Mouse (Mus musculus): ENCODE data around the gene Zfp788. TPM values are rescaled to one million over a fixed set of nuclear protein-coding genes. Genes with fewer than 3 reads are reported as not detected.
"Not testable (repeated sequence)": the region's sequence is repeated elsewhere in the genome, so short reads cannot be mapped to it uniquely, and the experiment has no call there.

Gene Zfp788
- 16.4 and 16.6 TPM in 2 replicates for total RNA-seq (2017)

DNA sequence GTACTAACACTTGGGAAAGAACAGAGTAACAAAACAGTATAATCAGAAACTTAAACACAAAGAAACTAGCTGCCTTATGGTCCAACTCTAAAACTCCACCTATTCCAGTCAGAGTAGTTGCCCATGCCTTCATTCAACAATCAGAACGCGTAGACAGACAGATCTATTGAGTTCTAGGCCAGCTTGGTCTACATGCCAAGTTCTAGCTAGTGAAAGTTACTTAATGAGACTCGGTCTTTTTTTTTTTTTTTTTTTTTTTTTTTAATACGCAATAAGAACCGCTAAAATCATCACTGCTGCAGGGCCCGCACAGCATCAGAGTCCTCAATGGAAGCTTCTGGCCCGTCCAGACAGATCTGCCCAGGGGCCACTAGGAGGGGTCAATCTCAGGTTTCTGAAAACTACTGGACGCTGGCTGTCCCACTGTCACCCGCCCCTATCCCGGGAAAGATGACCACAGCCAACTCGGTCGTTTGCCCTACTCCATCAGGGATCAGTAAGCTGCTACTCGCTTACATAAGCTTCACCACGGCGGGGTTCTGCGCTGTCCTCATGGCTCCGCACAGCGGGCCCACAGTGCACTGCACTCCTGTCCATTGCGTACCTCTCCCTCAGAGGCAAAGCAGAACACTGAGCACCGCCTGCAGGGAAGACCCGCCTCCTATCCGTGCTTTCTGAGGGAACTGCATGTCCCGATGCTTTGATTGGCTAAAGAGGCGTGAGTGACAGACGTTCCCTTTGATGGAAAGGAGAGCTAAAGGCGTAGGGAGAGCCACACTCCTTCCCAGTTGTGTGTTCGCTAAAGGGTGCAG lies at the start of gene Zfp788:
Gene Zfp788 (plus strand): TSS at position 795 of the 812 bp plus-strand sequence.
- ATAC-seq (replicated peaks in 1 of 2; ENCODE audit: insufficient read depth in 1 of 2, low FRiP score in 2 of 2, low TSS enrichment in 1 of 2, low read depth in 1 of 2, poor library complexity in 2 of 2, severe bottlenecking in 2 of 2) = peak; percentile 94 to 95

DNA sequence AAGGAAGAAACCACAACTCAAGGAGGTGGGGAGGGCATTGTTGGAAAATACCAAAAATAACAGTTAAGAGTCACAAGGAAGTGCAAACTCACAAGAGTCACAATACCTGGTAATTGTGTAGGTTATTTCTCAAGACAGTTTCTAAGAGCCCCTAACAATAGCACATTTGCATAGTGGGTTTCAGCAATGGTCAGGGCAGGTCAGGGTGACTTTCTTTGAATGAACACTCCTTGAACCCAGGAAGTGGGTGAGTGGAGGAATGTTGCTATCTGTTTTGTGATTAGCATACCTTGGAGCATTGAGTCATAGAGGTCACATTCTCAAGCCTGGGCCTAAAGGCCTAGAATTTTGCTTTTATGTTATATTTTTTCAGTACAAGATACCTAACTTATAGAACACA lies 45.2 kb upstream of the Zfp788 start:
- not testable (repeated sequence) for ATAC-seq (replicated peaks in 1 of 2; ENCODE audit: insufficient read depth in 1 of 2, low FRiP score in 2 of 2, low TSS enrichment in 1 of 2, low read depth in 1 of 2, poor library complexity in 2 of 2, severe bottlenecking in 2 of 2)

DNA sequence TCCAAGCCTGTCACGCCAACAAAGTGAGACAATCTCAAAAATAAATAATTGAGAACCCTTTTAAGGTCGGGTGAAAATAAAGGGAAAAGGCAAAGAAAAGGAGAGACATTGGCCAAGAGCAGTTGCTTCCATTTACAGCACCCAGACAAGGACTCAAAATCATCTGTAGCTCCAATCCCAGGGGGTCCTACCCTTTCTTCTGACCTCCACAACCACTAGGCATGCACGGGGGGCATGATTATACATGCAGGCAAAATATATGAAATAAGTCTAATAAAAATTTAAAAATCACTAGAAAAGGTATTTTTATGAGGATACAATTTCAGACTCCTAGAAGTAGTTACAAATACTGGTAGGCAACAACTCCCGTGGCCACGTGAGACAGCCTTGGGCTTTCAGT lies 34.4 kb upstream of the Zfp788 start:
- ATAC-seq (replicated peaks in 1 of 2; ENCODE audit: insufficient read depth in 1 of 2, low FRiP score in 2 of 2, low TSS enrichment in 1 of 2, low read depth in 1 of 2, poor library complexity in 2 of 2, severe bottlenecking in 2 of 2) = no peak

DNA sequence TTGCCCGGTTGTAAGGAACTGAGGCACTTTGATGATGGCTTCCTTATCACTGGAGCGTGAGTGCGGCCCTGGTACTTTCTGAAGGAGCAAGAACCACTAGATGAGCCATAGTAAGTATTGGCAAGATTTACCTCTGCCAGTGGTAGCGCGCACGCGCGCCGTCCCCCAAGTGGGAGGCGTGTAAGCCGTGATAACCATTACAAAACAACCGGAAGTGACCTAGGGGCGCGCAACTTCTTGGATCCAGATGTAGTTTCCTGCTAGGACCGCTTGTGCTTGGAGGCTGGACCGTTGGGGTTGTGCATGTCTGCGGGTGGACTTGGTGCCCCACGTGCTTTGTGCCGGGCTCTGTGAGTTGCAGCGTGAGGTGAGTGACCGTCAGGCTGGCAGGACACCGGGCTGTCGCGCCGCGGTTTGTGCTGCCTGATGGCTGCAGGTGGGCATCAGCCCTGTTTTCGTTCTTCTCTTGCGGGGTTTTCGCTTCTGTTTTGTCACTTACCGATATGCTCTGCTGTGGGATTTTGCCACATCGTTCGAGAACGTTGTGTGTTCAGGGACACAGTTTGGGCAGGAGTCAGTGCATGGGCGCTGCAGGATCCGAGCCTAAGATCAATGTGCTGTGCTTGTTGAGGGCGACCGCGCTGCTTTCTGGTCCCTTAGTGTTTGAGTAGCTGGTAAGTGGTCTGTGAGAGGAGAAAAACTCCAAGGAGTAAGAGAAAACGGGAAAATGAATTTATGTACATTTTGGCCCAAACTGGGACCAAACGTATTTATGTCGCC lies 33.8 kb upstream of the Zfp788 start, which contains the start of gene 2610021A01Rik:
Gene 2610021A01Rik (plus strand): TSS at position 197 of the 780 bp plus-strand sequence.
- peak; percentile 99 for ATAC-seq (replicated peaks in 1 of 2; ENCODE audit: insufficient read depth in 1 of 2, low FRiP score in 2 of 2, low TSS enrichment in 1 of 2, low read depth in 1 of 2, poor library complexity in 2 of 2, severe bottlenecking in 2 of 2)

DNA sequence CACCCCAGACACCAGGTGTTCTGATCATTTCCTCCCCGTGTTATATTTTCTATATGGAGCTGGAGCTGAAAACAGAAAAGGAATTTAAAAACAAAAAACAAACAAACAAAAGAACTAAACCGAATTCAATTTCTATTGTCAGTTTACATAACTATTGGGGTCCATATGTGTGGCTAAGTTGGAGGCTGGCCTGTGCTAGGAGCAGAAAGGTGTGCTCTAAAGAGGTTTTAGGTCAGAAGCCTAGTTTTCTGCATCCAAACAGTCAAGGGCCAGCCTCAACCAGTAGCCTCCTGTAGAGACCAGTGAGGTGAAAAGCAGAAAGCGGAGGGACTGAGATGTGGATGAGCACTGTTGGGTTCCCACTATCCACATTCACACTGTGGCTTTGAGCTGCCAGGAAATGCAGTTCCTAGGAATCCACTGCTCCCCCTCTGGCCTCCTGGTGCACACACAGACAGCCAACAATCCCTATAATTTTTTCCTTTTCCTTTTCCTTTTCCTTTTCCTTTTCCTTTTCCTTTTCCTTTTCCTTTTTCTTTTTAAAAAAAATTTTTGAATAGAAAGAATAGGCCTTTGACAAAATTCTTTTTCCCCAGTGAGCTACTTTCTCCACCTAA lies 33.0 kb upstream of the Zfp788 start:
- no peak for ATAC-seq (replicated peaks in 1 of 2; ENCODE audit: insufficient read depth in 1 of 2, low FRiP score in 2 of 2, low TSS enrichment in 1 of 2, low read depth in 1 of 2, poor library complexity in 2 of 2, severe bottlenecking in 2 of 2)

DNA sequence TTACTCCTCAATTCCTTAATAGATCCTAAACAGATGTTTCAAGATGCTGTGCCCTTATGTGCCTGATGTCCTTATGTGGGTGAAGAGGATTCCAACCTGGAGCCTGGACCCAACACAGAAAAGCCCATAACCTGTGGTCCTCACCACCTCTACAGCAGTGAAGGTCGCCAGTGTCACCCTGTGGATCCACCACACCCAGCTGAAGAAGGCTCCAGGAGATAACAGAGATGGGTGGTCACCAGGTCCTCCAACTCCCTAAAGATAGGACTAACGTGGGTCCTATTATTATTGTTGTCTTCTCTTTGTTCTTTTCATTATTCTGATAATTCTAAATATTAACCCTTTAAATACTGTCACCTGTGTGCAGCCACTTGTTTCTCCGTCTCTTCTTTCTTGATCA lies 21.3 kb upstream of the Zfp788 start:
- no peak for ATAC-seq (replicated peaks in 1 of 2; ENCODE audit: insufficient read depth in 1 of 2, low FRiP score in 2 of 2, low TSS enrichment in 1 of 2, low read depth in 1 of 2, poor library complexity in 2 of 2, severe bottlenecking in 2 of 2)

DNA sequence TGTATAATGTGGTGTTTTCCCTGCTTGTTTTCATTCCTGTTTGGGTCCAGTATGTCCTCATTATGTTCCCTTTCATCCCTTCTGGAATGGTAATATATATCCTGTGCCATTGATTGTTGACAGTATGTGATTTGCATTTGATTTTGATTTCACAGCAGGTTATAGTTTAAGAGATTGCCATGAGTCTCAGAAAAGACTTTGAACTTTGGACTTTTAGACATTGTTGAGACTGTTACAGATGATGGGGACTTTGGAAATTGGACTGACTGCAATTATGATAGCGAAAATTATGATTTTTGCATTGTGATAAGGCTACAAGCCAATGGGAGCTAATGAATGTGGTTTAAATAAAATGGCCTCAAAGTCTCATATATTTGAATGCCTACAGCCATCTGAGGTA lies 16.8 kb upstream of the Zfp788 start:
- not testable (repeated sequence) for ATAC-seq (replicated peaks in 1 of 2; ENCODE audit: insufficient read depth in 1 of 2, low FRiP score in 2 of 2, low TSS enrichment in 1 of 2, low read depth in 1 of 2, poor library complexity in 2 of 2, severe bottlenecking in 2 of 2)

DNA sequence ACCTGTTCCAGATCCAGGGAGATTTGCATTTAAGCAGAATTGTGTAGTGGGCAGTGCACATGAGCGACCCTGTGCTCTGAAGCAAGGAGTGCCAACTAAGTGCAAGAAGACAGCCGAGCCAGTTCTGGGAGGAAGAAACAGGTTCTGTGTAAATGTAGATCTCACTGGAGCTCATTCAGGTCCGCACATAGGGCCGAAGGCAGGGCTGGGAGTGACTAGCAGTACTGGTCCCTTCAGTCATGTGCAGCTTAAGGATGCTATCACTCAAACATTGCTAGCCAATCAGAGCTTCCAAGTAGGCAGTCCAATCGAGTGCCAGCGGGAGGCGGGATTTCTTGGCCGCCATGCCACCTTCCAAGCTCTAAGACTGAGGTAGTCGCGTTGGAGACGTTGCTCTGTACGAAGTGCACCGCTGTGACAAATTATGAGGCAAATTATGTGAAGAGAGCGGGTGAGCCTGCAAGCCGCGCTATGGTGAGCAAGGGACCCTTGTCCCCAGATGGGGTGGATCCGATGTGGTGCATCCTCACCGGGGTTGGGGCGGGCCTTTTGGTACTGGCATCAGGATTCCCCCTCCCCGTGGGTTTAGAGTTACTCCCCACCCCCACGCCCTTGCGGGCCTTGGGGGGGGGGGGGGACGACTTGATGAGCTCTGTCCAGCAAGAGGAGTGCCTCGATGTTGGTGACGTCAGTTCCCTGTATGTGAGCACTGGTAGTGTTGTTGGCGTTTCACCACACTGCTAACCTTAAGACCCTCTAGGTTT lies 400 bp downstream of the Zfp788 start:
- ATAC-seq (replicated peaks in 1 of 2; ENCODE audit: insufficient read depth in 1 of 2, low FRiP score in 2 of 2, low TSS enrichment in 1 of 2, low read depth in 1 of 2, poor library complexity in 2 of 2, severe bottlenecking in 2 of 2) = peak; percentile 91 to 93

DNA sequence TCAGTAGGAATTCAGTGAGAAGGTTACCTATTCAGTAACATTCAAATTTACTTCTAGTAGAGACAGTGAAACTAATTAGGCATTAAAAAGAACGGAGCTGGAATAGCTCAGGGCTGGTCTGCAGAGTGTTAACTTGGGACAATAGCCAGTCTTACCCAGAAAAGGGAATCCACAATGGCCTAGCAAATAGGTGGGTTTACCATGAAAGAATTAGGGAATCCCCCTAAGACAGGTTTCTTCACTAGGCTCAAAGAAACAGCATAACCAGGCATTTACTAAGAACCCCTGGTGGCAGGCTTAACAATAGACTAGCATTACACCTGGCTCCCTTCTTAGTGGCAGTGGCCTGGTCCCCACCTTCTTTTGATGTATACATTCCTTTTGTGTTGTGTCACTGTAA lies 41.3 kb downstream of the Zfp788 start:
- not testable (repeated sequence) for ATAC-seq (replicated peaks in 1 of 2; ENCODE audit: insufficient read depth in 1 of 2, low FRiP score in 2 of 2, low TSS enrichment in 1 of 2, low read depth in 1 of 2, poor library complexity in 2 of 2, severe bottlenecking in 2 of 2)

Other genes with a start within 250 kb of the Zfp788 start
- gene AI987944, start 239.8 kb upstream of the Zfp788 start, total RNA-seq (2017) = 35.4 and 45.7 TPM in 2 replicates
- 0.10 TPM in 1 of 2 replicates, not detected in the other for gene Vmn2r57, start 184.5 kb upstream of the Zfp788 start, total RNA-seq (2017)
- 0.40 TPM in 1 of 2 replicates, not detected in the other for gene Gm20449, start 133.8 kb upstream of the Zfp788 start, total RNA-seq (2017)
- 15.7 and 19.9 TPM in 2 replicates for gene AW146154, start 133.3 kb upstream of the Zfp788 start, total RNA-seq (2017)
- gene Gm6871, start 59.5 kb upstream of the Zfp788 start, total RNA-seq (2017) = not detected in 2 replicates
- gene 2610021A01Rik, start 34.0 kb upstream of the Zfp788 start, total RNA-seq (2017) = 29.5 and 32.8 TPM in 2 replicates
- gene Vmn2r58, start 239.5 kb downstream of the Zfp788 start, total RNA-seq (2017) = not detected in 2 replicates